Mouse (Mus musculus) adrenal gland, adult (tissue): ENCODE data around the gene Il2rb.

Source experiments
- DNase-seq, 2 experiments: peaks; one replicate each; pipeline ENCODE4 v3.0.0; 2022 to 2023; ENCODE audit warnings: low spot score in 1 of 2; ENCODE audit not compliant: inconsistent age in 2 of 2

The Il2rb gene

DNA sequence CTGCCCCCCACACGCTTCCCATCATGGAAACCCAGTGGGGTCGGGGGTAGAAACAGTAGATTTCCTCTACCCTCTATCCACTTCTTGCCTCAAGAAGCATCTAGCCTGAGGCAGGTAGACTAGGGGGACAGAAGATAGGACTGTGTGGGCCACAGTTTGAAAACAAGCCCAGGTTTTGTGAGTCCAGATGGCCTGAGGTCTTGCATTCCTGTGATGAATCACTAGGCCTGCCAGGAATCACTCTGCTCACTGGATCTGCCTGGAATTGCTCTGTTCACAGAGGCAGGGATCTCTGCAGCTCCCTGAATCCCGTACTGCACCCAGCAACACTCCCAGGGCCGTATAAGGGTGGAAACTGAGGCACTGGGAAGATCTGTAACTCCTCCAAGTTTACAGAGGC lies 11.8 kb downstream of the Il2rb start:
- peak; percentile 34 to 80 for DNase-seq

DNA sequence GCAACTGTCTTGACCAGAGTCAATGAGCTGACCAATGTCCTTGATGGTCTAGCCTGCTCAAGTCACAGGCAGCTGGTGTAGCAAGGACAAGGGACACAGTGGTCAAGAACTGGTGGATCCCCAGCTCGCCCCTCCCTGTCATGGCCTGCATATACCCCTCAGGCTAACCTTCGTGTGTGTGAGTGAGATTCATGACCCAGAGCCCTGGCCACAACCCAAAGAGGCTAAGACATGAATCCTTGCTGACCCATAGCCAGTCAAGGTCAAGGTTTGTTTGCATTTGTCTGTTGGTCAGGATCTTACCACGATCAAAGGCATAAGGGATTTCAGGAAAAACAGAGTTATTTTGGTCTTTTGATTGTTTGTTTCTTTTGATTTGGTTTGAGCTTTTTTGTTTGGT lies 12.6 kb downstream of the Il2rb start:
- peak; percentile 57 to 79 for DNase-seq

DNA sequence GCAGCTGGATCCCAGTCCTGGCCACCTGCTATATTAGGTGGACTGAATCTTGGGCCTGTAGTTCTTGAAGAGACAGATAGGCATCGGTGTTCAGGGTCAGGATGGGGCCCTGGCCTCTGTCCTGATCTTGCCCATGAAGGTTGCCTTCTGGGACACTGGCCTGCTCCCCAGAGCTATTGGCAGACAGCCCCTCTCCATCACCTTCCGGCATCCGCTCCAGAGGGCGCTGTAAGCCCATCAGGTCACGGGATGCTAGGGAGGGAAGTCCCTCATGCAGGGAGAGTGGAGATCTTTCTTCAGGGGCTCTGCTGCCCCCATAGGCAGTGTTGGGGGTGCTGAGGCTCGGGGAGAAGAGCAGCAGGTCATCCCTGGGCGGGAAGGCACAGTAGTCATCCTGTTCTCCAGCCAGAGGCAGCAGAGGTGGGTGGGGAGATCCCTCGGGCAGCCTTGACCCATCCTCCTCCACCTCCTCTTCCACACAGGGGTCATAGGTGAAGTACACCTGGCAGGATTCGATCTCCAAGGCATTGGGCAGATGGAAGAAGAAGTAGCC lies 13.5 kb downstream of the Il2rb start:
- DNase-seq = no peak

DNA sequence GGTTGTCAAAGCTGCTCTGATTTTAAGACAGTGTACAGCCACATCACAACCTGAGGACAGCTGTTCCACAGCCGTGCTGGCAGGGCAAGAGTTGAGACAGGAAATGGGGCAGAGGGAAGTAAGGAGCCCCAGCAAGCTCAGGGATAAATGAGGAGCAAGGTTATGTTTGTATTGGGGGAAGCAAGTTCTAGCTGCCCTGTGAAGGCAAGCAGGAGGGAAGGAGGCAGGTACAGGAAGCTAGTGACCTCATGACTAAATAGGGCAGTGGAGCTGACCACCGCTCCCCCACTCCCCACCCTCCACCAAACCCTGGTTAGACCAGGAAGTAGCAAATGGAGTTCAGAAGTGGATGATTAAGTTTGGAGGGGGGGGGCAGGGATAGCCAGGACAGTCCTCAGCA lies 14.1 kb downstream of the Il2rb start:
- no peak for DNase-seq

DNA sequence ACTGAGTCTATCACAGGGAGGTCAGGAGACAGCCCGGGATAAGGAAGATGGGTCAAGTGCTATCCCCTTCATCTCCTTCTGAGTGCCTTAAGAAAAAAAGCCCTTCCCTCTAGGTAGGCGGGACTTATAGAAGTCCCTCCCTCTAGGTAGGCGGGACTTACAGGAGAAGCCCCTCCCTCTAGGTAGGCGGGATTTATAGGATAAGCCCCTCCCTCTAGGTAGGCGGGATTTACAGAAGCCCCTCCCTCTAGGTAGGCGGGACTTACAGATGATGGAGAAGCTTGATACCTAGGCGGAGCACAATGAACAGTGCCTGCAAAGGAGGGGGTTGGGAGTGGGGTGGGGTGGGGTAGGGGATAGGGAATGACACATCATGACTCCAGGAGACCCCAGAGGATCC lies 15.0 kb downstream of the Il2rb start:
- DNase-seq = no peak

DNA sequence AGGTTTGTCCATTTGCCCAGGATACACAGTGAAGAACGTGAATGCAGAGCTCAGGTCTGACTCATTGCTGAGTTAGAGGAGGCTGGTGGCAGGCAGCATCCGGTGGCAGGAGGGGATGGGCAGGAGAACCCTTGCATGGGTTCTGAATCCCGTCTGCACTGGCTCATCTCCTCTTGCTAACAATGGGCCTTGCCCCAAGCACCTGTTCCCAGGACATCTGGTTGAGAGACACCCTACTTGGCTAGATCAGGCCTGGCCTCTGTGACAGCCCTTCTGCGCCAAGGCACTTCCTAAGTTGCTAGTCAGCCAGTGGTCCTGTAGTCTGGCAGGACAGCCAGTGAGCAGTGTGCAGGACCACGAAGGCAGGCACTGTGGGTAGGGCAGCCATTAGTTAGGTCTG lies 15.6 kb downstream of the Il2rb start:
- no peak for DNase-seq

DNA sequence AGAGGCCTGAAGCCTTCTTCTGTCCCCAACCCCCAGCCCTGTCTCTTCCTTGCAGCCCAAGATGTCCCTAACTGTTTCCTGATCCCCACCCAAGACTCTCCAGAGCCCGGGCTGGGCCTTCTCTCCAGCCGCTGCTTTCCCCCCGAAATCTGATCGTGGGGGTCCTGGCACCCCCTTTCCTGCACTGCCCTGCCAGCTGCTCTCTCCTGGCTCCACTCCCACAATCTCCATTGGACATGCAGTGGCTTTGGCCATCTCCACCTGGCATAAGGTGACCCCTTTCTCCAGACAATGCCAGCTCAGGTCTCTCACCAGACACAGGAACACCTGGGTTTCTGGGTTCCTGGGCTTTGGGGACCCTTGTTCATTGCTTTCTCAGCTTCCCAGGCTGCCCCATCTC lies 17.0 kb downstream of the Il2rb start:
- DNase-seq = no peak

DNA sequence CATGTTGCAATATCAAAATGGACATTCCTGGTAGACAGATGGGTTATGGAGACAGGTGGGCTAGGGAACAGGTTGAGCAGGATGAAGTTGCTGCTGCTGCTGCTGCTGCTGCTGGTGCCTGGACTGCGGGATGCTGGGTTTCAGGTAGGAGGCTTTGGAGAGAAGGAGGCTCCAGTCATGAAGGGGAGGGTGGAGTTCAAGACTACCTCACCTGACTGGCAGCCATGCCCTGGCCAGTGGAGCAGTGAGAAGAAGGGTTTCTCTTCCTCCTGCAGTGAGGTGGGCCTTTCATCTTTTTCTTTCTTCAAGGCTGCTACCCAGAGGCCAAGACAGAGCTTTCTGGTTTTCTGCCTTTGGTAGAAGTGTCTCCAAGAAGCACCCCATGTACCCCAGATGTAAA lies 18.2 kb downstream of the Il2rb start:
- DNase-seq = no peak

DNA sequence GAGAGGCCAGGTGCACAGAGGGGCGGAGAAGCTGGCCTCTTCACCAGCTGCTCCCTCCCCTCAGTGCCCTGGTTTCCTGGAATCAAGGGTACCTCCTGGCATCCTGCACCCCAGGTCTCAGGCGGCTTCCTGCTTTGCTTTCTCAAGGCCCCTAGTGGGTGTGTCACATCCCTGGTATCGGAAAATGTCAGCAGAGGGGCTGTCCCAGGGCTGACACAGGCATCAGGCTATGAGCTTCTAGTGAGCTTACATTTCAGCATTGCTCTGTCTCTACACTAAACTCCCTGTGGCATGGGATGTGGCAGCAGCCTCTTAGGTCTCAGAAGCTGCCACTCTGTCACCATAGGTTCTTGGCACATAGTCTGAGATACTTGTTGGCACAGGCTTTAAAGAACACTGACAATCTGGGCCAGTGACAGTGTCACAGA lies 19.5 kb downstream of the Il2rb start:
- peak; percentile 40 to 84 for DNase-seq

DNA sequence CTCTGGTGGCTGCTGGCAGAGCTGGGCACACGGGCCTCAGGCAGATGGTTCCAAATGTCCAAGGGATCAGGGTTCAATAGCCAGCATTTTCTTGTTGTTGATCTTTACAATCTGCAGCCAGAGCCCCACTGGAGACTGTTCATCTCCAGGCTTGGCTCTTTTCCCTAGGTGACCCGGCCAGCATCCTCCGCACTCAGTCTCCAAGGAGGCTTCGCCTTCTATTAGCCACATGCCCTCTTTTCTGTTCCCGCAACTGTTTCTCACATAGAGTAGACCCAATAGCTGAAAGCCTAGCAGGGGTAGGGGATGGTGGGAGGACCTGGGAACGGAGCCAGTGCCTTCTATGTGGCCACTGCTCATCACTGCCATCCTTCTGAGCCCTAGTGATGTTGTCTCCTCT lies 21.6 kb downstream of the Il2rb start:
- DNase-seq = no peak

DNA sequence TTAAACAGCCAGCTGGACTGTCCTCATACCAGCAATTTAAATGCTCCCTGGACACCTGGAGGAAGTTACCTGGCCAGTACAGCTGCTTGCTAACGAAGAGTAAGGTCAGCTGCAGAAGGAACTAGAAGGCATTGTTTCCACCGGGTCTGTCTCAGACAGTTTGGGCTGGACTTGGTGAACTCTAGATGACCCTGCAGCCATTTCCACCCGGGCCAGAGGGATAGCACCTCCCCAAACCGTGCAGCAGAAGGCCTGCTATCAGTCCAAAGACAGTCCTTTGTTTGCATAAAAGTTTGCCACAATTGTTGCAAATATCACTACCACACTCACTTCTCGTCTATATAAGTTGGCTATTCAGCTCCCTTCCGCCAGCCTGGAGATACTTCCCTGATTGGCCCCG lies 23.2 kb downstream of the Il2rb start:
- DNase-seq = no peak

DNA sequence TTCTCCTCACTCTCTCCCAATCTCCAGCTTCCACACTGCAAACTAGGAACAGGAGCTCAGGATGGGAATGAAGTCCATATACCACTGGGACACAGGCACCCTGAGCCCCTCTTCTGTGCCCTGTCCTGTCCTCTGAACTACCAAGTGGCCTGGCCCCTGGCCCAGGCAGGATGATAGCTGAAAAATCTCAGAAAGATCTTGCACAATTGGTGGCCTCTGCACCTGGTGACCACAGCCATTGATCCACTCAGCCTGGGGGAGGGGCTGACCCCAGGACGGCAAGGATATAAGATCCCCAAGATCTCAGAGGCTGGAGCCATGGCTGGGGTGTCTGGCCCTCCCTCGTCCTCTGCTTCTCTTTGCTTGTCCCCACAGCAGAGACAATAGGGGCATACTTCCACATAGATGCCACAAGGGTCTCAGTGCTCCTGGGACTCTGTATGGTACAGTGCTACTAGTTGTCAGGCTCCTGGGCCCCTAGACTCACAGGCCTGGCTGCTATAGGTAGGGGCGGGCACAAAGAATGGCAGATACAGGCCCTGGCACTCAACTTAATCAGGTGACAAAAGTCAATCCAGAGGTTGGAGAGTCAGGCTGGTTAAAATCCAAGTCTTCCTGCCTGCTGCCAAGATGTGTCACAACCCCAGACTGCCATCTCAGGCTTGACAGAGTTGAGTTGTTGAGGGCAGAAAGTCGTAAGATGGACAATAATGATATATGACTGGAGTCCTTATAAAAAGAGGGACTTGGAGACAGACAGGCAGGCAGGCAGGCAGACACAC lies 24.4 kb downstream of the Il2rb start:
- DNase-seq = peak in 1 of 2 experiments; percentile 55

DNA sequence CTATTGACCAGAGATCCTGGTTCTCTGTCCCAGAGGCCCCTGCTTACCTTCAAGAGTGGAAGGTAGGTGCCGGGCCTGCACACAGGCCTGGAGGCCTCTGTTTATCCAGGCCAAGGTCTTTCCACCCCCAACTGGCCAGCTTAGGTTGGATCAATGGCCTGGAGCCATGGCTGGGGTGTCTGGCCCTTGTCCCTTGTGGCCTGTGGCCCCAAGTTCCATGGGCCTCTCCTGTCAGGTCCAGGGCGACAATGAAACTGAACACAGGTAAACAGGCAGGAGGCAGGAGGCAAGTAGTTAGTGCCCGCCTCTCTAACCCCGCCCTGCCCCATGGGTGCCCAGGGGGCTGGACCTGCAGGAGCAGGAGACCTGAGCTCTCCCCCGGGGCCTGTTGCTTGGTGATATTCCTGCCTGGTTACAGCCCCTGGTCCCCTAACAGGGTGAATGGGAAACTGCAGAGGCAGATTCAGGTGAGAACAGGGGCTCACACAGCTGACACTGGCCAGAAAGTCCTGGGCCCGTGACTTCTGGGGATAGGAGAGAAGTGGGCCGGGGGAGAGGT lies 26.6 kb downstream of the Il2rb start, which contains the start of gene Tmprss6:
Gene Tmprss6, minus strand, starts transcription at position 256 of the 559 bp plus-strand sequence.
- DNase-seq = peak in 1 of 2 experiments; percentile 66

DNA sequence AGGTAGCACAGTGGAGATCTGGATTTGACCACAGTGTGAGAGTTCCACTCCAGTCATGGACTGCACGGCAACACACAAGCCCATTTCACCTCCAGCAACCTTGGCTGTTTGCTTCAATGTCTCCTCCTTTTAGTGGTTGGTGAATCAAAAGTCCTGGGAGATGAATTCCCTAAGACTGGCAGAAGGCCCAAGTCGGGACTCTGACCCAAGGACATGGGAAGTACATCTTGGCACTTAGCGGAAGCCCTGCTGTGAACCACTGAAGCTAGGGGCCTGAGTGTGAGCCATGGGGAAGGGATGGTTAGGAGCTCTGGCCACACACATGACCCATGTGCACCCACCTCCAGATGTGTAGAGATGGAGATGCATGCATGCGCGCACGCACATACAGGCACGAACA lies 27.5 kb downstream of the Il2rb start:
- peak; percentile 72 to 82 for DNase-seq

DNA sequence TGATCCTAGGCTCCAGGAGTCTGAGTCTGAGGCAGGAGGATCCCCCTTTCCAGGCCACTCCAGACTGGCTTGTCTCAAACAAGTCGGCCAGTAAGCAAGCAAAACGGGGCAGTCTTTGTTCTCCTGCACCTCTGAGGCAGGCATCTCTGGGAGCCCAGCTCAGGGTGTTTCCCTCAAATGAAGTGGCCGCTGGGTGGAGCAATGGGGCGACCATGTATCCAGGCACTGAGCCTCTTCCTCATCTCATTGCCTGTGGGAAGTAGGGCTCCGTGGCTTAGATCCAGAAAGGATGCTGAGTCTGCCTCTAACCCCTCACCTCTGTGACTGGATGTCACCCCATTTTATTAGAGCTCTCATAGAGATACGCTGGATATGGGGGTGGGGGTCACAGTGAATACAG lies 28.3 kb downstream of the Il2rb start:
- DNase-seq = no peak

DNA sequence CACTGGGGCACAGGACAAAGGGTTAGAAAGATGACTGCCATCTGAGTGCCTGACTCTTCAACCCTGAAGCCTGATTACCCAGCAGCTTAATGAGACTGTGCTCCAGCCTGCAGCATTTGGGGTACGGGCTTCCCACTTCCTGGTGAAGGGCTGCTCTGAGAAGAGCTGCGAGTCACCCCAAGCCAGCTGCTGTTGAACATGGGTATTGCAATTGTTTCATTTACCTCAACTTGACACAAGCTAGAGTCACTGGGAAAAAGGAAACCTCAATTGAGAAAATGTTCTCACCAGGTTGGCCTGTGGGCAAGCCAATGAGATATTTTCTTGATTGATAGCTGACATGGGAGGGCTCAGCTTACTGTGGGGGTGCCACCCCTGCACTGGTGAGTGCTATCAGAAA lies 32.1 kb downstream of the Il2rb start:
- no peak for DNase-seq

DNA sequence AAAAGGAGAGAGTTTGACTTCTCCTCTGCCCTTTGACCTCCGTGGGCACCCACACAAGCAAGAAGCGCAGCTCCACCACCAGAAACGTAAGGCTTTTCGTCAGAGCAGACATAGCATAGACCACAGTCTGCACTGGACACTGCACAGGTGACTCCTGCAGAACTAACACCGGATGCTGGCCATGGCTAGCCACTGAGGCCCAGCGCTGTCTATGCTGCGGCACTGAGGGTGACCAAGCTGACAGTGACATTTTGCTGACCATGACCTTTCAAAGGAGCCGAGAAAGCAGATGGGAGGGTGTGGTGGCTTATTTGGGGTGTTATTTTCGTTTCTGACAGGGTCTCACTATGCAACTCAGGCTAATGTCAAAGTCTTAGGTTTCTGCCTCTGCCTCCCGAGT lies 37.9 kb downstream of the Il2rb start:
- peak; percentile 51 to 73 for DNase-seq

DNA sequence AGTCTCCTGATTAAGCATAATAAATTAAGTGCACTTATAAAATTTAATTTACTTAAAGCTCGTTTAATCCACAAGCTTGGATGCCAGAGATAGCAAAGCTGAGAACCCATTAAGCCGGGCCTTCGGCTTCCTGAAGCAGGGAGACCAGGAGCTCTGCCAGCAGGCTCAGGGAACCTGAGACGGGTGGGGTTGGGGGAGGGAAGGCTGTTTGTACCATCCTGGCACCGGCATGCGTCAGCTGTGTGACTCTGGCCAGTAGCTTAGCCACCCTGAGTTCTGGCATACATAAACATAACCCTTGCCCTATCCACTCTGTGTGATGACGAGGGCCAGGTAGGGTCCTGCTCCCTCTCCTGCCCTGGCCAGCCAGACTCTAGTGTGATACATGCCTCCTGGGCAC lies 39.0 kb downstream of the Il2rb start:
- peak in 1 of 2 experiments; percentile 53 for DNase-seq

DNA sequence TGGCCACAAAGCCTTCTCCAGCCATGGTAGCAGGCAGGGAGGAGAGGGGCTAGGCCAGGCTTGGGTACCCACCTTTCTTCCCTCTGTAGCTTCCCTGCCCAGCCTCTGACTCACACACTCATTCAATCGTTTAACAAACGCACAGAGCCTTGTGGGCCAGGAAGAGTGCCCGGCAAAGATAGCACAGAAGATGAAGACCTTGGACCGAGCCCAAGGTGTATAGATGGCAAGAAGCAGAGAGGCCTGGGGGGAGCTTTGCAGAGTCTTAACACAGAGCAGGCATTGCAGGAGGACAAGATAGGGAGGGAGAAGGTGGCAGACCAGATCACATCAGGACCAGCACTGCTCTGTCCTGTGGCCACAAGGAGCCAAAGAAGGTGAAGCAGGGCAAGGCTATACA lies 39.9 kb downstream of the Il2rb start:
- peak; percentile 68 to 80 for DNase-seq

DNA sequence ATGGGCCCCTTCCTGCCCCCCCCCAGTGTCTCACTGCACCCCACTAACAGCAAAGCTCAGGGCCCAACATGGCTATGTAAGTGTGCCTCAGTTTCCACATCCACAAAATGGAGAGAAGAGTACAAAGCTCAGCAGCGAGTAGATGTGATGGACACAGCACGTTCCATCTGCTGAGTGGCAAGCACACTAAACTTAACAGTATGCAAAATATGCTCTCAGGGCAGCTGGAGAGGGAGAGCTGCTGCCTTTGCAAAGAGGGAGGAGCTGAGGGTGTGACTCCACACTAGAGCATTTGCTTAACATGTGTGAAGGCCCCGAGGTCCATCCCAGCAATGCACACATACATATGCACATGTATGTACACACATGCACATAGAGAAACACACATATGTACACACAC lies 42.1 kb downstream of the Il2rb start:
- DNase-seq = no peak

DNA sequence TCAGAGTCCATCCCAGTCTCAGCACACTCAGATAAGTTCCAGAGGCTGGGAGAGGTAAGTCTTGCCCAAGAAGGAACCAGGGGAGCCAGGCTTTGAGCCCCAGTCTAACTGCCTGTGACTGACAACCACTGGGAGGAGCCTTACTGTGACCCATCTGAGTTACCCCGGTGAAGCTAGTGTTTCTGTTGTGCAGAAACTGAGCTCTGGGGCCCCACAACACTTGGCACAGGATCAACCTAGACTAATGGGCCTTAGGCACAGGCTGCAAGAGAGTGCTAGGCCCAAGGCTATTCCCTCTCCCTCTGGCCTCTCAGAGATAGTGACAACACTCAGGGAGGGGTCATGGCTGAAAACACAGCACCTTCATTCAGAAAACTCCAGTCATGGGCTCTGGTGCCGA lies 43.9 kb downstream of the Il2rb start:
- DNase-seq = peak in 1 of 2 experiments; percentile 67

DNA sequence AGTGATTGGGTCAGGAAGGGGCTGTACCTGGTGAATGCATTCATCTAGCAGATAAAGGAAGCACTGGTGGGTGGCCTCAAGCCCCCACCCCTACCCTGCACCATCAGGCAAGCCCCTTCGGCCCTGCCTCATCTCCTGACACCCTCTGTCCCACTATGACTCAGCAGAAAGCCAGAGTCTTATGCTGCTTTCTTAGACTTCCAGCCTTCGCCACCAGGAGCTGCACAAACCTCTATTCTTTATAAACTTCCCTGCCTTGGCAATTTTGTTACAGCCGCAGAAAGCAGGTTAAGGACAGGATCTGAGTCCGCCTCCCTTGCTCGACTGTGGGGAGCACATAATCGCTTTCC lies 44.7 kb downstream of the Il2rb start:
- DNase-seq = no peak
